Mouse (Mus musculus) intestine, embryonic 16.5 days (tissue): ENCODE measurements around the gene Arhgap30. TPM values are rescaled to one million over a fixed set of nuclear protein-coding genes. Genes with fewer than 3 reads are reported as not detected.

Source experiments
- ATAC-seq: fragments of 200-750 bp; cut with Nextera tagmentation; 2 replicates; pipeline ENCODE4 v1.8.0; 2017; ENCODE audit warnings: moderate TSS enrichment, moderate library complexity
- H3K27ac ChIP-seq: fragments of 300-500 bp; sonication (generic); 2 replicates; pipeline ENCODE4 v1.5.1; 2014; ENCODE audit warnings: mild to moderate bottlenecking, low read length
- H3K27me3 ChIP-seq: fragments of 300-500 bp; sonication (generic); replicated peaks from 2 replicates; pipeline ENCODE4 v1.6.1; 2014; ENCODE audit warnings: low read length, control low read depth, mixed read lengths; ENCODE audit not compliant: control insufficient read depth, insufficient read depth
- H3K36me3 ChIP-seq: fragments of 300-500 bp; sonication (generic); 2 replicates; pipeline ENCODE4 v1.6.1; 2014; ENCODE audit warnings: low read length, control low read depth; ENCODE audit not compliant: control insufficient read depth, insufficient read depth
- H3K4me1 ChIP-seq: fragments of 300-500 bp; sonication (generic); 2 replicates; pipeline ENCODE4 v1.6.1; 2014; ENCODE audit warnings: low read length, control low read depth, mixed read lengths; ENCODE audit not compliant: control insufficient read depth, insufficient read depth
- H3K4me2 ChIP-seq: fragments of 300-500 bp; sonication (generic); 2 replicates; pipeline ENCODE4 v1.6.1; 2014; ENCODE audit warnings: low read depth, low read length, control low read depth
- H3K4me3 ChIP-seq: fragments of 300-500 bp; sonication (generic); 2 replicates; pipeline ENCODE4 v1.5.1; 2014; ENCODE audit warnings: mild to moderate bottlenecking, low read length
- H3K9ac ChIP-seq: fragments of 300-500 bp; sonication (generic); 2 replicates; pipeline ENCODE4 v1.6.1; 2014; ENCODE audit warnings: low read depth, low read length
- H3K9me3 ChIP-seq: fragments of 300-500 bp; sonication (generic); 2 replicates; pipeline ENCODE4 v1.6.1; 2016; ENCODE audit warnings: low read length, control low read depth; ENCODE audit not compliant: control insufficient read depth
- WGBS: fragments of 180-500 bp; shearing (Covaris S2); extraction: QIAGEN DNeasy Blood & Tissue Kit; methylation state at CpG from one replicate; pipeline ENCODE4 v1.1.7; 2014; 5-methylcytosine and 5-hydroxymethylcytosine counted together
- polyA plus RNA-seq: library from polyadenylated mRNA; unstranded; fragments of >200 nt; fragmentation: Nextera tagmentation; extraction: Ambion mirVana; gene quantifications from 2 replicates; pipeline ENCODE4 v1.2.1, GENCODE M21; 2015

Arhgap30 gene
- polyA plus RNA-seq, 1 experiment from 2014 or later = 2.5 TPM

DNA sequence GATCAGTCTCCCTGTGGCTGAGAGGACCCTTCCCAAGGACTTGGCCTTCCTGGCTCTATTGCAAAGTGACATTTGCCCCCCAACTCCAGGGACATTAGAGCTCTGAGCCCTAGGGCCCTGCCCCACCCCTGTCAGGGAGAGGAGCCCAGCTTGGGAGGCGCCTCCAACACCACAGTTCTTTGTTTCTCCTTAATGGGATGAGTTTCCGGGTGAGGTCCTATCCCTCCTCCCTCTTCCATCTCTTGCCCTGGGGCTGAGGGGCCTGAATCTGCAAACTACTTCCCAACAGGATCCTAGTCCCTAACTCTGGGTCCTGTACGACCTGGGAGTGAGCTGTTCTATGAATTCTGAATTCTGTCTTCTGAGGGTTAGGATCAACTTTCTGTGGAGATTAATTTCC lies 15.9 kb upstream of the Arhgap30 start:
- H3K36me3 ChIP-seq = no peaks in the 10 kb centered on the region
- H3K4me1 ChIP-seq = peaks cover 24% of the 10 kb centered on the region
- no peak for ATAC-seq
- H3K27ac ChIP-seq = no peak overlapping the region
- no peaks in the 10 kb centered on the region for H3K9me3 ChIP-seq
- H3K9ac ChIP-seq = no peak overlapping the region
- no peak overlapping the region for H3K4me3 ChIP-seq
- no peak overlapping the region for H3K4me2 ChIP-seq
- no peaks in the 10 kb centered on the region for H3K27me3 ChIP-seq
- WGBS = 60% methylated on average over 3 of the region's 3 CpGs

DNA sequence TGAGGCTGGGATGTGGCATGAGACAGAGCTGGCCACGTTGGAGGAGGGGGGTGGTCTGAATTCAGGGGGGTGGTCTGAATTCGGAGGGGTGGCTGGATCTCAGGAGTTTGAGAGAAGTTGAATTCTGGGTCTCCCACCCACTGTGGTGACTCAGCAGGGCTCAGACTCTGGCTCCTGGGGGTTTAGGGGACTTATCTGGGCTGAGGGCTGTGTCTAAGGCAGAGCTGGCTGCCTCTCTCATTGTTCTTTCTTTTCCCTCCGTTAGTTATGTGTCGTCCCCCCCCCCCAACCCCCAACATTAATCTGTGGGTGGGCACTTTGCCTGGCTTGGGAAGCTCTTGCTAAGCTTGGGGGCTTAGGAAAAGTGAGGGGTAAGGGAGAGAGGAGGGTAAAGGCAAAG lies 14.8 kb upstream of the Arhgap30 start:
- WGBS = 5% methylated on average over 3 of the region's 4 CpGs

DNA sequence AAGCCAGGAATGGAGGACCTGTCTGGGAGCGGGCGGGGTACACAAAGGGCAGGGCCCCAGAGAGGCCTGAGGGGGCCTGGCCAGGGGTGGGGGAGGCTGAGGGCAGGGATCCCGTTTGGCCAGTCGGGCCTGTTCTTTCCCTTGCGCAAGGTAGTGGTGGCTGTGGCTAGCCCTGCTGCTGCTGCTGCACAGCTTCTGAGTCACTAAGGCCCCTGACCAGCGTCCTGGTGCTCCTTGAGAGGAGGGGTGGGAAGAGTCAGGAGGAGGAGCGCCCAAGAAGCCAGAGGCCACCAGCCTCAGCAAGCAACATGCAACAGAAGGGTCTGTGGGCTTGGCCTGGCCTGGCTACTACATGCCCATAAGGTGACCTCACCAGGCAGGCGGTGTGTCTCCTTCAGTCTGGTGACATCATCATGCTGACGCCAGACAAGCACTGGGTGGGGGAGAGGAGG lies 13.1 kb upstream of the Arhgap30 start:
- Histone ChIP-seq H3K27ac (no peak overlapping the region), H3K27me3 (0 out of 2 replicates have a peak, but pooled peaks cover 2% of the 10 kb centered on the region), H3K4me1 (peaks cover 27% of the 10 kb centered on the region), H3K9me3 (no peaks in the 10 kb centered on the region), H3K4me3 (no peak overlapping the region), H3K4me2 (no peak overlapping the region), H3K36me3 (no peaks in the 10 kb centered on the region), H3K9ac (0 out of 2 replicates have a peak overlapping the region, but pooled peaks have one; percentile 51)
- 24% methylated on average over 9 of the region's 9 CpGs for WGBS
- ATAC-seq = peak; percentile 89

More for the DNA sequence above, 14.8 kb upstream of the Arhgap30 start:
- no peaks in the 10 kb centered on the region for H3K27me3 ChIP-seq
- H3K4me3 ChIP-seq = no peak overlapping the region
- no peak for ATAC-seq
- no peak overlapping the region for H3K27ac ChIP-seq
- no peaks in the 10 kb centered on the region for H3K36me3 ChIP-seq
- no peaks in the 10 kb centered on the region for H3K9me3 ChIP-seq
- no peak overlapping the region for H3K9ac ChIP-seq
- no peak overlapping the region for H3K4me2 ChIP-seq
- peaks cover 24% of the 10 kb centered on the region for H3K4me1 ChIP-seq

DNA sequence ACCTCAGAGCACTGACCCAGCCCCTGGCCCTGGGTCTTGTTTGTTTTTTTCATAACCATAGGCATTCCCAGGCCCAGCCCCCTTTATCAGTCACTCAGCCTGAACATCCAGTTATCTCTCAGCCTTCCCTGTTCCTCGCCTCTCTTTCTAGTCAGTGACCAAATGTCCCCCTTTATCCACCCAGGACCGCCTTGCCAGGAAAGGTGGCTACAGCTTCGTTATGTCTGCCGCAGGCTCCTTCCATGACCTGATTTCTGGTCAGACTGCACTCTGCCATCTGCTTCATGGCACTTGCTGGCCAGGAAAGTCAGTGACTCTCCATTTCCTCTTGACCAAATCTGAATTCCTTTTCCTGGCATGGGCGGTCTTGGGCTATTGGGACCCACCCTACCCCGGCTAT lies 10.5 kb upstream of the Arhgap30 start:
- H3K27ac ChIP-seq = no peak overlapping the region
- H3K4me3 ChIP-seq = no peak overlapping the region
- 84% methylated on average over 6 of the region's 6 CpGs for WGBS
- no peaks in the 10 kb centered on the region for H3K36me3 ChIP-seq
- H3K9ac ChIP-seq = no peak overlapping the region
- H3K9me3 ChIP-seq = no peaks in the 10 kb centered on the region
- H3K27me3 ChIP-seq = 0 out of 2 replicates have a peak, but pooled peaks cover 2% of the 10 kb centered on the region
- no peak for ATAC-seq
- peaks cover 20% of the 10 kb centered on the region for H3K4me1 ChIP-seq
- no peak overlapping the region for H3K4me2 ChIP-seq

DNA sequence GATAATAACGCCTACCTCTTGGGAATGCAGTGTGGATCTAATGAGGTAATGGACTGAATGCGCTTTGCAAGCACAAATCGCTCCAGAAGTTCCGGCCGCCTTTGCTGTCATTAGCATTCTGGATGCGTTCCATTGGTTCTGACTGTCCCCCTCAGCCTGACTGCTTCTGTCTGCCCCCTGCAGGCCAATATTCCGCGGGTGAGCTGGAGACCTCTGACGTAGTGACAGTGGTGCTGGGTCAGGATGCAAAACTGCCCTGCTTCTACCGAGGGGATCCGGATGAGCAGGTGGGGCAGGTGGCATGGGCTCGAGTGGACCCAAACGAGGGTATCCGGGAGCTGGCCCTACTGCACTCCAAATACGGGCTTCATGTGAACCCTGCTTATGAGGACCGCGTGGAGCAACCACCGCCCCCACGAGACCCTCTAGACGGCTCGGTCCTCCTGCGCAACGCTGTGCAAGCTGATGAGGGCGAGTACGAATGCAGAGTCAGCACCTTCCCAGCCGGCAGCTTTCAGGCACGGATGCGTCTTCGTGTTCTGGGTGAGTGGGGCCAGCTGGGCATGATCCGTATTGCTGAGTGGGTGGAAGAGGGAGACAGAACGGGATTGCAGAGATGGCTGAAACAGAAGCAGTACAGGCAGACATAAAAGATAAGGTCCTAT lies 8.7 kb upstream of the Arhgap30 start:
- H3K4me2 ChIP-seq = peak overlapping the region; percentile 46
- ATAC-seq = peak; percentile 51
- H3K4me3 ChIP-seq = peak overlapping the region; percentile 21
- H3K36me3 ChIP-seq = no peaks in the 10 kb centered on the region
- no peak overlapping the region for H3K27ac ChIP-seq
- H3K9ac ChIP-seq = peak overlapping the region; percentile 31; the same call in 1 of the 2 replicates
- WGBS = 7% methylated on average over 31 of the region's 31 CpGs
- H3K27me3 ChIP-seq = 0 out of 2 replicates have a peak, but pooled peaks cover 2% of the 10 kb centered on the region
- H3K4me1 ChIP-seq = peaks cover 13% of the 10 kb centered on the region
- no peaks in the 10 kb centered on the region for H3K9me3 ChIP-seq

DNA sequence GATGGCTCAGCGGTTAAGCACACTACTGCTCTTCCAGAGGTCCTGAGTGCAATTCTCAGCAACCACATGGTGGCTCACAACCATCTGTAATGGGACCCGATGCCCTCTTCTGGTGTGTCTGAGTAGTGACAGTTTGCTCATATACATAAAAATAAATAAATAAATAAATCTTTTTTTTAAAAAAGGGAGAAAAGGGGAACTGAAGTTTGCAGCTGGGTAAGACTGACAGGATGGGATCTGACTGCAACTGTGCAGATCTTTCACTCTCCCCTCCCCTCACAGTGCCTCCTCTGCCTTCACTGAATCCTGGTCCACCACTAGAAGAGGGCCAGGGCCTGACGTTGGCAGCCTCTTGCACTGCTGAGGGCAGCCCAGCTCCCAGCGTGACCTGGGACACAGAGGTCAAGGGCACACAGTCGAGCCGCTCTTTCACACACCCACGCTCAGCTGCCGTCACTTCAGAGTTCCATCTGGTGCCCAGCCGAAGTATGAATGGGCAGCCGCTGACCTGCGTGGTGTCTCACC lies 6.6 kb upstream of the Arhgap30 start:
- H3K4me2 ChIP-seq = no peak overlapping the region
- H3K27ac ChIP-seq = no peak overlapping the region
- no peaks in the 10 kb centered on the region for H3K36me3 ChIP-seq
- H3K9me3 ChIP-seq = no peaks in the 10 kb centered on the region
- no peak overlapping the region for H3K9ac ChIP-seq
- H3K27me3 ChIP-seq = 0 out of 2 replicates have a peak, but pooled peaks cover 2% of the 10 kb centered on the region
- ATAC-seq = no peak
- H3K4me1 ChIP-seq = peaks cover 3% of the 10 kb centered on the region; the same call in 1 of the 2 replicates
- no peak overlapping the region for H3K4me3 ChIP-seq
- WGBS = 85% methylated on average over 11 of the region's 11 CpGs

DNA sequence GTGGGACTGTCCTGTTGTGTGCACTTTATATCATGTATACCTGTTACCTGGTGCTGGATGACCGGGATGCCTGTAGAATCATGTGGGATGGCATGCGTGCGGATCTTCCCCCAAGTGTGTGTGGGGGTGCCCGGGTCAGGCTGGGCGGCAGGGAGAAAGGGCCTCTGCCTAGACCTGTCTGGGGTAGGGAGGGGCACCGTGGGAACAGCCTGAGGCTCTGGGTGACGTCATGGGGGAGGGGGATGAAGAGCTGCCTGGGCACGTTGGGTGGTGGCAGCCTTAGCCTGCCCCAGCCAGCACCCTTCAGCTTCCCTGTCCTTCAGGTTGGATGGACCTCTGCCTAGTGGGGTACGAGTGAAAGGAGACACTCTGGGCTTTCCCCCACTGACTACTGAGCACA lies 4.4 kb upstream of the Arhgap30 start:
- Histone ChIP-seq H3K27ac (no peak overlapping the region), H3K9ac (no peak overlapping the region)
- WGBS = 62% methylated on average over 9 of the region's 9 CpGs

DNA sequence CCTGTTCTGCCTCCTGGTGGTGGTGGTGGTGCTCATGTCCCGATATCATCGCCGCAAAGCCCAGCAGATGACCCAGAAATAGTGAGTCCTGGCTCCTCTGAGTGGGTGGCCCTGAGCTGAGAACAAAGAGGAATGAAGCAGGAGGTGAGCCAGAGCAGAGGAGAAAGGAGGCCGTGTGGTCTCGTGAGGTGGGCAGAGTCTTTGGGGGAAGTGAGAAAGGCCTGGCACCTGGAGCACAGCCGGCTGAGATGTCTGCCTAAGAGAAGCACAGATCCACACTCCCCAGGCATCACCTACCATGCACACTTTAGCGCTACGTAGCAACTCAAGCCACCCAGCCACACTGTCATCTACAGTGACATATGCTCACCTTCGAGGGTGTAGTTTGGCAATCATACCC lies 3.6 kb upstream of the Arhgap30 start:
- Histone ChIP-seq H3K4me3 (no peak overlapping the region), H3K9me3 (no peaks in the 10 kb centered on the region), H3K4me1 (no peaks in the 10 kb centered on the region), H3K27ac (no peak overlapping the region), H3K4me2 (no peak overlapping the region), H3K36me3 (no peaks in the 10 kb centered on the region), H3K27me3 (0 out of 2 replicates have a peak, but pooled peaks cover 2% of the 10 kb centered on the region), H3K9ac (no peak overlapping the region)
- ATAC-seq = no peak
- 63% methylated on average over 9 of the region's 9 CpGs for WGBS

More for the DNA sequence above, 4.4 kb upstream of the Arhgap30 start:
- no peaks in the 10 kb centered on the region for H3K36me3 ChIP-seq
- no peak overlapping the region for H3K4me2 ChIP-seq
- peaks cover 1% of the 10 kb centered on the region; the same call in 1 of the 2 replicates for H3K4me1 ChIP-seq
- no peak for ATAC-seq
- H3K27me3 ChIP-seq = 0 out of 2 replicates have a peak, but pooled peaks cover 2% of the 10 kb centered on the region
- H3K4me3 ChIP-seq = no peak overlapping the region
- H3K9me3 ChIP-seq = no peaks in the 10 kb centered on the region

DNA sequence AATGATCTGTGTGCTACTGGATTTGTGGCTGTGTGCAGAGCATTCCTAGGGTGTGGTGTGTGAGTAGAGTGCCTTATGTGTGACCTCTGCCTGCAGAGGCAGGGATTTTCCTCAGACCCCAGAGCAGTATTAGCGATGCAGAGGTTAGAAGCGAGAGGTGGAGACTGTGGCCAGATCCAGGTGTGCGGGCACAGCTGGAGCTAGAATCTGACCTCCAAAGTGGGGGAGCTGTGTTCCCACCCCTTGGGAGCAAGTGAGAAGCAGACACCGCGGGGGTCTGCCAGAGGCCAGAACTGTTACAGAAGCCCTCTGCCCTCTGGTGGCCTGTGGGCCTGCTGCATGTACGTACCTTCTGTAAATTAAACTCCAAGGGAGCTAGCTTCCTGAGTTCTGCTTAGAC lies 1.7 kb upstream of the Arhgap30 start:
- no peak overlapping the region for H3K4me3 ChIP-seq
- WGBS = 32% methylated on average over 6 of the region's 6 CpGs
- no peak overlapping the region for H3K9ac ChIP-seq
- no peaks in the 10 kb centered on the region for H3K27me3 ChIP-seq
- no peaks in the 10 kb centered on the region for H3K9me3 ChIP-seq
- no peak for ATAC-seq
- H3K4me2 ChIP-seq = no peak overlapping the region
- H3K36me3 ChIP-seq = no peaks in the 10 kb centered on the region
- H3K27ac ChIP-seq = no peak overlapping the region
- no peaks in the 10 kb centered on the region for H3K4me1 ChIP-seq
